Mouse (Mus musculus) intestine, embryonic 14.5 days (tissue): ENCODE measurements around the gene Kalrn. TPM values are rescaled to one million over a fixed set of nuclear protein-coding genes. Genes with fewer than 3 reads are reported as not detected.
A peak's percentile ranks its signal among the peaks of the same experiment; 100 is the strongest.

Experiments used
- ATAC-seq: fragments of 200-750 bp; cut with Nextera tagmentation; replicated peaks from 2 replicates; pipeline ENCODE4 v1.8.0; 2017; ENCODE audit warnings: low read depth, moderate number of reproducible peaks, moderate TSS enrichment, moderate library complexity; ENCODE audit not compliant: low FRiP score, low TSS enrichment
- DNase-seq: peaks from one replicate; pipeline ENCODE4 v3.0.0-alpha.2; 2018; ENCODE audit warnings: low spot score
- H3K27ac ChIP-seq: fragments of 300-500 bp; sonication (generic); 2 replicates; pipeline ENCODE4 v1.5.1; 2014; ENCODE audit warnings: low read depth, mild to moderate bottlenecking, control low read depth
- H3K27me3 ChIP-seq: fragments of 300-500 bp; sonication (generic); replicated peaks from 2 replicates; pipeline ENCODE4 v1.6.1; 2014; ENCODE audit warnings: low read length, control low read depth; ENCODE audit not compliant: control insufficient read depth, insufficient read depth
- H3K36me3 ChIP-seq: fragments of 300-500 bp; sonication (generic); 2 replicates; pipeline ENCODE4 v1.6.1; 2014; ENCODE audit warnings: low read length, control low read depth; ENCODE audit not compliant: control insufficient read depth, insufficient read depth
- H3K4me1 ChIP-seq: fragments of 300-500 bp; sonication (generic); replicated peaks from 2 replicates; pipeline ENCODE4 v1.6.1; 2014; ENCODE audit warnings: low read length, control low read depth, mixed read lengths; ENCODE audit not compliant: control insufficient read depth, insufficient read depth
- H3K4me2 ChIP-seq: fragments of 300-500 bp; sonication (generic); 2 replicates; pipeline ENCODE4 v1.6.1; 2014; ENCODE audit warnings: low read length
- H3K4me3 ChIP-seq: fragments of 300-500 bp; sonication (generic); 2 replicates; pipeline ENCODE4 v1.5.1; 2014; ENCODE audit warnings: low read depth, low read length, control low read depth, mixed read lengths
- H3K9ac ChIP-seq: fragments of 300-500 bp; sonication (generic); 2 replicates; pipeline ENCODE4 v1.6.1; 2014; ENCODE audit warnings: mild to moderate bottlenecking, low read length
- H3K9me3 ChIP-seq: fragments of 300-500 bp; sonication (generic); 2 replicates; pipeline ENCODE4 v1.6.1; 2016; ENCODE audit warnings: low read length, control low read depth; ENCODE audit not compliant: control insufficient read depth
- WGBS: fragments of 180-500 bp; shearing (Covaris S2); extraction: QIAGEN DNeasy Blood & Tissue Kit; methylation state at CpG from one replicate; pipeline ENCODE4 v1.1.7; 2014; 5-methylcytosine and 5-hydroxymethylcytosine counted together
- polyA plus RNA-seq: library from polyadenylated mRNA; unstranded; fragments of >200 nt; fragmentation: Nextera tagmentation; extraction: Ambion mirVana; gene quantifications from 2 replicates; pipeline ENCODE4 v1.2.1, GENCODE M21; 2014

Kalrn gene
- polyA plus RNA-seq, 1 experiment from 2014 or later = 20.1 TPM

GRCm38 (mm10) chr16:34099795-34100194 is 473.5 kb downstream of the Kalrn start:
- no peak overlapping the region for H3K4me2 ChIP-seq
- H3K9ac ChIP-seq = no peak overlapping the region
- H3K36me3 ChIP-seq = no peaks in the 10 kb centered on the region
- H3K27ac ChIP-seq = no peak overlapping the region
- 81% methylated on average over 3 of the region's 3 CpGs for WGBS
- H3K4me1 ChIP-seq = peaks cover 7% of the 10 kb centered on the region; the same call in 1 of the 2 replicates
- no peaks in the 10 kb centered on the region for H3K9me3 ChIP-seq
- DNase-seq (no peak), ATAC-seq (no peak)
- no peak overlapping the region for H3K4me3 ChIP-seq
- H3K27me3 ChIP-seq = no peaks in the 10 kb centered on the region

- Histone ChIP-seq H3K27ac (peak overlapping the region; percentile 29; the same call in 1 of the 2 replicates), H3K27me3 (no peaks in the 10 kb centered on the region), H3K9ac (peak overlapping the region; percentile 58), H3K4me2 (peak overlapping the region; percentile 68), H3K9me3 (no peaks in the 10 kb centered on the region), H3K36me3 (no peaks in the 10 kb centered on the region), H3K4me3 (peak overlapping the region; percentile 45), H3K4me1 (peaks cover 13% of the 10 kb centered on the region)
- WGBS = 2% methylated on average over 34 of the region's 34 CpGs
- ATAC-seq (peak; percentile 78), DNase-seq (peak; percentile 85)
Observed at GRCm38 (mm10) chr16:34095548-34096141, 477.7 kb downstream of the Kalrn start.

DNA sequence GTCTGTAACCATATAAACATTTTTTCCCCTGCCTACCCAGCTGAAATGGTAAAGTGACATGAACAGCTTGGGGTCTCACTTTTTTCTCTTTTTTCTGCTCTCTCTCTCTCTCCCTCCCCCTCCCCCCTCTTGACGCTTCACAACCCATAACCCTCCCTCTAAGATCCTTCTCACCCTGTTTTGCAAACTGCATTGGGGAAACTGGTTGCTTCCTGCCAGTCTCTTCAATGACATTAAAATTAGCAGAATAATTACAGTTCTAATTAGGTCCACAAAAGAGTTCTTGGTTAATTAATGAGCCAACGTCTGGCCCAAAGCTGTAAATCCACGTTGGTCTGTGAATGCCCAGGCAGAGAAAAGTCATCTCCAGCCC is 478.3 kb downstream of the Kalrn start:
- Histone ChIP-seq H3K4me2 (peak overlapping the region; percentile 68), H3K9me3 (no peaks in the 10 kb centered on the region), H3K4me1 (peaks cover 13% of the 10 kb centered on the region), H3K36me3 (no peaks in the 10 kb centered on the region), H3K9ac (peak overlapping the region; percentile 58), H3K27me3 (no peaks in the 10 kb centered on the region), H3K4me3 (peak overlapping the region; percentile 45), H3K27ac (peak overlapping the region; percentile 64; the same call in 1 of the 2 replicates)
- 4% methylated on average over 3 of the region's 3 CpGs for WGBS
- ATAC-seq (0 out of 2 replicates have a peak, but pooled peaks have one; percentile 32), DNase-seq (no peak)

- peak; percentile 80 for DNase-seq
- H3K9ac ChIP-seq = peak overlapping the region; percentile 58
- peak overlapping the region; percentile 64 for H3K27ac ChIP-seq
- H3K4me2 ChIP-seq = peak overlapping the region; percentile 68
- H3K4me1 ChIP-seq = peaks cover 13% of the 10 kb centered on the region
- peak; percentile 56 for ATAC-seq
- no peaks in the 10 kb centered on the region for H3K27me3 ChIP-seq
- 2% methylated on average over 16 of the region's 16 CpGs for WGBS
- H3K4me3 ChIP-seq = peak overlapping the region; percentile 45
- no peaks in the 10 kb centered on the region for H3K36me3 ChIP-seq
- H3K9me3 ChIP-seq = no peaks in the 10 kb centered on the region
Observed at GRCm38 (mm10) chr16:34094446-34095092, 478.8 kb downstream of the Kalrn start.

DNA sequence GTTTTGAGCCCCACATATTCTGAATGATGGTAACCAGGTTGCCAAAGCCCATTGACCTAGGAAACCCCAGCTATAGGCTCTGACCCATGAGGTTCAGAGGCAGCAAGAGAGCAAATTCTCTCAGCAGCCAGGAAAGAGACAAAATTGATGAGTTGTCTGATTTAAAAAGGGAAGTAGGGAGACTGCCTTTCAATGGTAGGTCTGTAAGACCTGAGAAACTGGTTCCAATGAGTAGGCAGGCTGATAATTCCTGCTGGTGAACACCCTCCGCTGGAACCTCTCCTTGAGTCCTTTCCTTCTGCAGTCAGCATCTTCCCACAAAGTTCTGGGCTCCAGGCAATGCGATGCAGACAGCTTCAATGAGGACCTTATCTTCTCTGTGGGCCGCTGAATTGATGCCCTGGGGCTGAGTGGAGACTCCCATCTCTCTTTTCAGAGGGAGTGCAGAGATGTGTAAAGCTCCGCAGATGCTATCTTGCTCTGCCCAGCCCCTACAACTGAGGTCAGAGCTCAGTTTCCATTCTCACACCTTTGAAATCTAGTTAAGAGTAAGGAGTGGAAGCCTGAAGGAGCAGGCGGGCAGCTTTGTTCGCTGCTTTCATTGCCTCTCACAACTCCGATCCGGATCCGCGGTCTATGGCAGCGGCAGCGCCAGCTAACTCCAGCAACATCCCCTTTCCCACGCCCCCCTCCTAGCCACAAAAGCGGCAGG is 479.4 kb downstream of the Kalrn start:
- ATAC-seq = no peak
- WGBS = 8% methylated on average over 14 of the region's 14 CpGs
- H3K27ac ChIP-seq = peak overlapping the region; percentile 64

GRCm38 (mm10) chr16:34089528-34090095 is 483.7 kb downstream of the Kalrn start:
- Histone ChIP-seq H3K4me3 (no peak overlapping the region), H3K27me3 (no peaks in the 10 kb centered on the region), H3K4me1 (peaks cover 13% of the 10 kb centered on the region), H3K4me2 (no peak overlapping the region), H3K9ac (no peak overlapping the region), H3K36me3 (no peaks in the 10 kb centered on the region), H3K9me3 (no peaks in the 10 kb centered on the region), H3K27ac (no peak overlapping the region)
- DNase-seq (no peak), ATAC-seq (no peak)
- 54% methylated on average over 8 of the region's 8 CpGs for WGBS

More for the DNA sequence above, 479.4 kb downstream of the Kalrn start:
- H3K27me3 ChIP-seq = no peaks in the 10 kb centered on the region
- H3K4me1 ChIP-seq = peaks cover 13% of the 10 kb centered on the region
- H3K4me3 ChIP-seq = peak overlapping the region; percentile 45
- no peak for DNase-seq
- no peaks in the 10 kb centered on the region for H3K36me3 ChIP-seq
- peak overlapping the region; percentile 58 for H3K9ac ChIP-seq
- H3K4me2 ChIP-seq = peak overlapping the region; percentile 68
- no peaks in the 10 kb centered on the region for H3K9me3 ChIP-seq

DNA sequence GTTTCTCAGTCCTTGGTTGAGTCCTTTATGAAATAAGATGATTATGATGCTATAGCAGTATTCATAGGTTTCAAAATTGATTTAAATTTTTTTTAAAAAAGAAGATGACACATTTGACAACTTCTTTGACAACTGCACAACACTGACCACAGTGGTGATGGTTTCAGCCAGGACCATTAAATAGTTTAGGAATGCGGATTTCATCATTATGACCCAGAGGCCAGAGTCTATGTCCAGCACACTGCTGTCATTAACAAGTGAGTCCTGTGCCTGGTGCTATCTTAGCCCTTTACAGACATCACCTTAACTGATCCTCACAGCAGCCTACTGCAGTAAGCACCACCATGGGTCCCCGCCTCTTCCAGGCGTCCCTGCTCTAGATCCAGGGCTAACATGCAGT is 484.3 kb downstream of the Kalrn start:
- ATAC-seq = no peak
- Histone ChIP-seq H3K9ac (no peak overlapping the region), H3K9me3 (no peaks in the 10 kb centered on the region), H3K4me2 (no peak overlapping the region), H3K36me3 (no peaks in the 10 kb centered on the region), H3K27ac (no peak overlapping the region), H3K4me1 (peaks cover 15% of the 10 kb centered on the region), H3K4me3 (no peak overlapping the region), H3K27me3 (no peaks in the 10 kb centered on the region)
- DNase-seq = no peak
- WGBS = 77% methylated on average over 3 of the region's 3 CpGs

DNA sequence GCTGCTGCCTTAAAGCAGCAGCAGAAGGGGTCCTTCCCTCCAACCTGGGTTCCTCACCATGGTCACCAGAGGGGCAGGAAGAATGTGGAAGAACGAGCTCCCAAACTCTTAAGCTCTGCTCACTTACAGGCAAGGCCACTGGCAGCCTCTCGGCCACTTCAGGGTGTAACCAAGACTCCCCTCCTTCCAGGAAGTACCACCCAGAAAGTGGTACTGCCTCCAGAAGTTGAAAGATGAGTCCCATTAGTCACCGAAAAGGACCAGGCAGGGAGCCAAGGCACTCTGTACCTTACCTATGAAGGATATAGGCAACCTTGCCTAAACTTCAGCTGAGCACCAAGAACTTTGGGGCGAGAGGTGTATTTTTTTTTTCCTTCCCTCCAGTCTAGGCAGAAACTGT is 485.0 kb downstream of the Kalrn start:
- H3K9ac ChIP-seq = no peak overlapping the region
- H3K4me2 ChIP-seq = no peak overlapping the region
- no peak overlapping the region for H3K27ac ChIP-seq
- no peak for DNase-seq
- no peaks in the 10 kb centered on the region for H3K9me3 ChIP-seq
- no peaks in the 10 kb centered on the region for H3K36me3 ChIP-seq
- no peak overlapping the region for H3K4me3 ChIP-seq
- H3K4me1 ChIP-seq = peaks cover 10% of the 10 kb centered on the region
- 58% methylated on average over 4 of the region's 4 CpGs for WGBS
- H3K27me3 ChIP-seq = no peaks in the 10 kb centered on the region
- ATAC-seq = no peak
